Mouse (Mus musculus) c-Kit-positive CD71-positive TER-119-positive erythroid progenitor cells, embryonic 14.5 days (primary cell): ENCODE data around the gene Fbxw4.
A peak's percentile ranks its signal among the peaks of the same experiment; 100 is the strongest.

Experiments used
- DNase-seq: peaks from one replicate; pipeline ENCODE4 v3.0.0-alpha.2; 2013; ENCODE audit warnings: low spot score

Gene Fbxw4

DNA sequence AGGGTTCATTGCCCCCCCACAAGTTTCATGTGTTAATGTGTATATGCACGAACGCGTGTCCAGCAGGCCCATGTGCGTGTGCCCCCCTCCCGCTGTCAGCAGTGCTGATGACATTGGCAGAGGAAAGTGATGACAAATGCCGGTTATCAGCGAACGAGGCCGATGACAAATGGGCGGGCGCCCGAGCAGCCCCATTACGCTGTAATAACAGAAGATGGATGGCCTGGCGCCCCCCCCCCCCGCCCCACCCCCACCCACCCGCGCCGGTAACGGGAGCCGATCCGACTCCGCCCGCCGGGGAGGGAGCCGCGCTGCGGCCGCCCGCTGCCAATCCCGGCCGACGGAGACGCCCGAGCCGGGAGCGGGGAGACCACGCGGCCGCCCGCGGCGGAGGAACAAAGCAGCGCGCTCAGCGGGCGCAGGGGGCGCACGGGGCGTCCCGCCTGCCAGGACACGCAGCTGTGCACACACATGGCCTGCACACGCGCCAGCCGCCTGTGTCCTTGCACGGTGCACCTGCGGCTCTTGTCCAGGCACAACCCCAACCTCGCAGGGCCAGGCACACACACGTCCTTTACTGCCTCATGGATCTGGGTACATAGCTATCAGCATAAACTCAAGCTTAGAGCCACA, 118.6 kb downstream of the Fbxw4 start:
- DNase-seq = no peak

DNA sequence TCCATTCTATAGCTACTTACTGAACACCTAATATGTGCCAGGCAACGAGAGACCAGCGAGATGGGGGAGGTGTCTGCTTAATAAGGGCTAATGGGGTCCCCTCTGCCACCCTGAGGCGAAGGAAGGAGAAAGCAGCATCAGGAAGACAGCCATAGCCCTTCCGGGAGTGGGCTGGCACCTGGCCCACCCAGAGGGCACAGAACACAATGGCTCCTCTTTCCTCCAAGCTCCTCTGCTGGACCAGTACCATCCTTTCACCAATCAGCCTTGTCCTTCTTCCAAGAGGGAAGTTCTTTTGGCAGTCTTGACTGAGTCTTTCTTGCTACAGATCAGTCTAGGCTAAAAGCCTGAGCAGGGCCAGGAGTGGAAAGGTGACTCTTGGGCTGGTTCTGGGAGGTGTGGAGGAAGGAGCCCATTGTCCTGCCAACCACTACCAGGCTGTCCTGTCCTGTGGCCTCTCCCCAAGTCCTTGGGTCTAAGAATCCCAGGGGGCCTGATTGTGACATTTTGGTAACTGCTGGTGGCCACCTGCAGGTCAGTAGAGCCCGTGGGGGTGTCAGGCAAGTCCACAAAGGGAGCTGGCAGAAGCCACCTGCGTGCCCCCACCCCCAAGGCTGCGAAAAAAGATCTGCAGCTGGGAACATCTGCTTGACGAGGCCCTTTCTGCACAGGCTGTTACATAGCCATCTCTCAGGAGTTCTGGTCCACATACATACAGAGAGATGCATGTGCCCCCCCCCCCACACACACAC, 119.3 kb downstream of the Fbxw4 start:
- no peak for DNase-seq

DNA sequence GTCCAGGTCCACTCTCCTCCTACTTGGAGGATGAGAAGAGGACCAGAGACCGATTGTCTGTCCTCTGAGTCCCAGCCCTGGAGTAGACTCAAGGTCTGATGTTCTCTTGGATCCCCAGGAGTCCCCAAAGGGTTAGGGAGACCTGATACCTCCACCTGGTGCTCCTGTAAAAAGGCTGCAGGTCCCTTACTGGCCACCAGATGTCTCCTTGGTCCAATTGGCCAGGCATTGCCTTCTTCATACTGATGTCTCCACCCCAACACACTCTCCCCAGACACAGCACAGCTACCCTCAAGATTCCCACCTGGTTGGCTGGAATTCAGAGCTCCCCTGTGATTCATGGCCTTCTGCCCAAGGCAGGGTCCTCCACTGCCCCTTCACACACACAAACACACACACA, 122.6 kb downstream of the Fbxw4 start:
- DNase-seq = peak; percentile 55

DNA sequence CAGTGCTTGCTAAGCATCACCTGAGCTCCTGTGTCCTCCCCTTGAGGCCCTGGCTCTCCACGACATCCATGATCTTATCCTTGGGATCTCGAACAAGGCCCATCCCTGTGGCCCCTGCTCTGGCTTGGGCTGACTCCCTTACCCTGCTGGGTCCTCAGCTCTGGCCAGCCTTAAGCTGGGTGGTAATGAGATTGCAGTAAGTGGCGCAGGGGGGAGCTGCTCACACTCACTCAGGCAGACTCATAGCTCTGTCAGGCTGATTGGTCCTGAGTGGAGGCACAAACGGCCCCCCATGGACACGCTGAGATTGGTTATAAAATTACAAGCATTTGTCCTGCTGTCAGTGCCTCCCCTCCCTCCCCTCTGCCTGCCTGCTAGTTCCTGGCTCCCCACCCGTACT, 124.2 kb downstream of the Fbxw4 start:
- DNase-seq = no peak

DNA sequence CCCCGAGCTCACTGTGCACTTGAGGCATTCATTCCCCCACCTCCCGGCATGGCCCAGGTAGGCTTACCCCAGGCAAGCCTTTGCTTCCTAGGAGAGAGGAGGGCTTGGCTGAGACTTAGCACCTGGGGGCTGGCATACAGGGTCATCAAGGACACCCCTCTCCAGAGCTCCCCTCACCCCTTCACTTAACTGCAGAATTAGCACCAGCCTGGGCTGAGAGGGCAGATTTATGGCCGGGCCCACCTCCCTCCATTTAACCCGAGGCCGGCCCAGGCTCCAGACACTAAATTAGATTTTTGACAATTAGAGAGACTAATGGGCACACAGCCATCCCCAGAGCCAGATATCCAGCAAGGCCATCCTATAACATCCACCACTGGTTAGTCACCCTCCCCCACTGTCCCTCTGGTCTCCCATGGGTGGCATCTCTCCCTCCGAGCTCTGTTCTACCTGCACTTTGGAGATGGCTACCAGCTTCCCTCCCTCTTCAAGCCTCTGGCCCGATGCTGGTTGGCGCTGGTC, 124.8 kb downstream of the Fbxw4 start:
- no peak for DNase-seq

DNA sequence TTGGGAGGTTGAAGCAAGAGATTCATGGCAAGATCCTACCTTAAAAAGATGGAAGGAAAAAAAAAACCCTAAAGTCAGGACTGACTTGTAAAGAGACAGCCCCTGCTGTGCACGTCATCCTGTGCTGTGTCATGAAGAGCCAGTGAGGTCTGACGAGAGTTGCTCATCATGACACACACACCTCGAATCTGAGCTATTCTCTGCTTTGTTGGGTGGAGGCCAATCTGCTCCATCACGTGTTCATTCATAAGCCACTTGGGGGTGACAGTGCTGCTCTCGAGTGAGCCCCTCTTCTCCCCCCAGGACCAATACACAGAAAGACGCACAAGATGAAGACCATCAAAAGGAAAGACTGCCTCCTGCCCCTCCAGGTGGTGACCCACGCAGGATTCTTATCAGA, 126.5 kb downstream of the Fbxw4 start:
- DNase-seq = no peak

DNA sequence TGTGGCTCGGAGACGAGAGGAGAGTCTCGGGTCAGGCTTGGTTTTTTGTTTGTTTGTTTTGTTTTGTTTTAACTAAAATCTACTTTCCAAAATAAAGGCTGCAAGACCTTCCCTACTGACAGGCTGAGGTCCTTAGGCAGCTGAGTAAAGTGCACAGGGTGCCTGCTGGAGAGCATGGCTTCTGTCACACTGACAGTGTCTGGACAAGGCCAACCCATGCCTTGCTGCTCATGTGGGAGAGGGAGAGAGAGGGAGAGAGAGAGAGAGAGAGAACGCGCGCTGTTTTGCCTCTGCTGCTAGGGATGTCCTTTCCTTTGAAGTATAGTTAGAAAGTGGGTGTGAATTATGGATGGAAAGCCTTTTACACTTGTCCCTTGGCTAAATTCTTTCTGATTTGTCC, 128.6 kb downstream of the Fbxw4 start:
- DNase-seq = no peak

DNA sequence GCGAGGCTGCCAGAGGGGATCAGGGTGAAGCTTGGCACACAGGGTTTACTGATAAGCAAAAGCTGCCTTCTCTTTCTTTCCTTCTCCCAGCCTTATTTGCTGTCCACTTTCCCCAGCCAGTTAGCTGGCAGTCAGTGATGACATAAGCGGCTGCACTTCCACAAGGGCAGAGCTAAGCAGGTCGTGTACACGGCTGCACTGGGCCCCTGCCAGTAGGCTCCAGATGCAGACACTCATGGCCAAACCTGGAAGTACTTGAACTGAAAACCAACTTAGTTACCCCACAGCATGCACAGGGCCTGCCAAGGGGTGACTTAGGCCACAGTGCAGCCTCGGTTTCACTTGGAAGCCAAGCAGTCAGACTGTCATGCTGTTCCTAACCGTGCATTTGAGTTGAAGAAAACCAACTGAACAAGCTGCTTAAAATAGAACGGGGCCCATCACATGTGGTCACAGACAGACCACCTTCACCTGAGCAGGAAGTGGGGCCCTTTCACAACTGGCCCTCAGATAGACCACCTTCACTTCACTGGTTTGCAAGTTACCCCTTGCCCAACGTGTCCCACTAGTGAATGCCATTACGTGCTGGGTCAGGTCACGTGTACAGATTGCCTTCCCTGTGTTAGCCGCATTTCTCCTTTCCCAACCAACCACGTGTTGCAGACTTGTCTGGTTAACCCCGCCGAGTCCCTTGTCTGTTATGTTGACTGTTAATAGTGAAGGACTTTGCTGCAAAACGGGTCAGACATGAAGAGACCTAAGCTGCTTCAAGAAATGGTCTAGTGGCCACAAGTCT, 129.7 kb downstream of the Fbxw4 start:
- DNase-seq = no peak

DNA sequence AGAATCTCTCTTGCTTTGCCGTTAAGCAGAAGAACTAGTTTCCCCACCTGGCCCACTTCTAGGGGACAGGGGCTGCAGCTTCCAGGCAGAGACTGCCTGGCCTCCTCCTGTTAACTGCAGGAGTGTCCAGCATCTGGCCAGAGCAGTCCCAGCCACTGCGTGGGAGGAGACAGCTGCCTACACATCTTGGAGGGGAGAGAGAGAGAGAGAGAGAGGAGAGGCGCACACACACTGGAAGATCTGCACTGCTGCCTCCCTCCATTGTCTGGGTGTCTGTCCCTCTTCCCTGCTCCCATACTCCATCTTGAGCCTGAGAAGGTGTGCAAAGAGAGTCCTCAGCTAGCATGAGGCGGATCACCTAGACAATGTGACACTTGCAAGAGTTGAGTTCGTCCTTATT, 130.8 kb downstream of the Fbxw4 start:
- no peak for DNase-seq
